Mouse (Mus musculus) right cerebral cortex, postnatal 14 days (tissue): Measurements from ENCODE around the gene Cntfr.
A peak's percentile ranks its signal among the peaks of the same experiment; 100 is the strongest.

Source experiments
- DNase-seq: peaks from one replicate; pipeline ENCODE4 v3.0.0; 2022

The Cntfr gene

DNA sequence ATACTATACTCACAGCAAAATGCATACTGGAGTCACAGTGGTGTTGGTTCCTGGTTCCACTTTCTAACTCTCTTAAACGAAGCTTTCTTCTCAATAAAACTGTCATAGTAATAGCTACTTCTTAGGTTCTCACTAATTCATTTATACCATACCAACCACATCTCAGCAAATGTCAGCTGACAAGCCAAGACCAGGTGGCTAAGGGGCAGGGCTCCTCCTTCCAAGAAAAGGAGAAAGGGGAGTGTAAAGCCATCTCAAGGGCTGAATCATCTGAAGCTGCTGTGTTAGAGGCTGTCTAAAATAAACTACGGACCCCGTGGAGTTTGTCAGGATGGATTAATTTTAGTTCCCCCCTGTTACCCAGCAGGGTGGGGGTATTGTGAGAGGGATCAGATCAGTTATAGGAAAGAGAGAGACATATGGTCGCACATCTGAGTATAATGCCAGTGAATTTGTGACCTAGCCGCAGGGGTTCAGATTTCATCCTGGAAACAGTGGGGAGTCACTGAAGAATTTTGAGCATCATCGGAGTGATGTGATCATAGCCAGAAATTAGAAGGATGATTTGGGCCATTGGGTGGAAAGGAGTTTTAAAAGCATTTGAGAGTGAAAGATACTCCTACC lies 55.6 kb downstream of the Cntfr start:
- DNase-seq: no peak

DNA sequence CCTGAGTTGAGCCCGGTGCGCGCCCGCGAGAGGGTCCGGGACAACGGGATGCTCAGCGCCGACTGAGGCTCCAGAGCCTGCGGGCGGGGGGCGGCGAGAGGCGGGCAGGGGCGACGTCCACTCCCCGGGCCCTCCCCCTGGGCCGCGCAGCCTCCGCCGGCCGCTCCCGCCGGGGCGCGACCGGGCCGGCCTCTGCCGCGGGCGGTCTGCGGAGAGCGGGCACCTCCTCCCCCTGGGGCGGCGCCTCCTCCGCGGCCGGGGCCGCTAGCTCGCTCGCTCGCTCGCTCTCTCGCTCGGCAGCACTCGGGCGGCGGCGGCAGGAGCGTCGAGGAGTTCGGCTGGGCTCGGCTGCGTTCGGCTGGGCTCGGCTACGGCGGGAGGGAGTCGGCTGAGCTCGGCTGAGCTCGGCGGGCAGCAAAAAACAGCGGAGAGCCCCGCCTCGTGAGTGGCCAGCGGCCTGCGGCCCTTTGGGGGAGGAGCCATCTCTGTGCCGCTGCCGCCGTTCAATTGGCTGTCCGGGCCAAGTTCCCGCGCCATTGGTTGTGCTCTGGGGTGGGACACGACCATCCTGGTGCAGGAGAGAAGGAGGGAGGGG lies 56.9 kb downstream of the Cntfr start, which contains the start of gene Enho:
TSS of gene Enho (minus strand) at position 412 of the 595 bp plus-strand sequence.
- DNase-seq: peak; percentile 97

DNA sequence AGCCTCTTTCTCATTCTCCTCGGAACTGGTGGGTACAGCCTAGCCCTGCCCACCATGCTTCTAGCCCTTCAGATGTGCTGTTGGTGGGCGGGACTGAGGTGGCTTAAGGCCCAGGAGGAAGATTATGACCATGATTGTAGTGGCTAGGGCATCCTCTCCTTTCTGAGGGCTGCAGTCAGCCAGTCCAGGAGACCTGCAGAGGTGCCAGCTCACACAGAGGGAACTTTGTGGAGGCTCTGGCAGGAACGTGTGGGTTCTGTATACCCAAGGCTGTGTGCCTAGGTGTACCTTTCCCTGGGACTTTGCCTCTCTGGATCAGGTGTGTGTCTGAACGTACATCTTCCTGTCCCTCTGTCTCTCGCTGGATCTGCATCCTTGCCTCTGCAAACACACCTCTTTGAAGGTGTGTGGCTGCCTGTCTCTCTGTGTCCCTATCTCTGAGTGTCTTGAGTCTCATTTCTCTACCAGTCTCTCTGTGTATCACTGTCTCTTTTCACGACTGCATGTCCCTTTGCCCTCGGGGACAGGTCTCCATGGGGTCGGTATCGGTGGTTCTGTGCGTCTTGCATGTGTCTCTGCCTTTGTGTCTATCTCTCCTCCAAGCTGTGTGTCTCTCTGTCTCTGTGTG lies 57.6 kb downstream of the Cntfr start:
- DNase-seq: no peak

DNA sequence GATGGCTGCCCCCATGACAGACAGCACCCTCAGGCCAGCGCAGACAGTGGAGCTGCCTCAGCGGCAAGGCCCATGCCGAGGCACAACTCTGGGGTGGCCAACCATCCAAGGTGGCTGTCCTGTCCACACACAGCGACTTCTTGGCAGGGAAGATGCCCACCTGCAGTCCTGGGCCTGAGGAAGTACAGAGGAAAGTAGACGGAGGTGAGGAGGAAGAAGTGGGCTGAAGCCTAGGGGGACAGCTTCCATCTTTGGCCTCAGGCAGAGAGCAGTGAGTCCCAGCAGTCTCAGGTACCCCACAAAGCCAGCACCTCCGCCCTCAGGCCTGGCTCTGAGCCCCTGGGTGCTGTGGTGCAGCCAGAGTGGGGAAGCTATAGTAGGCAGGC lies 58.1 kb downstream of the Cntfr start:
- DNase-seq: no peak

- DNase-seq: no peak
Measured at GRCm38 (mm10) chr4:41638186-41638731, 58.6 kb downstream of the Cntfr start.

- no peak for DNase-seq
Measured at GRCm38 (mm10) chr4:41636882-41637635, 59.8 kb downstream of the Cntfr start.

- no peak for DNase-seq
Measured at GRCm38 (mm10) chr4:41636366-41636765, 60.5 kb downstream of the Cntfr start.

GRCm38 (mm10) chr4:41635906-41636305 lies 61.0 kb downstream of the Cntfr start:
- no peak for DNase-seq

DNA sequence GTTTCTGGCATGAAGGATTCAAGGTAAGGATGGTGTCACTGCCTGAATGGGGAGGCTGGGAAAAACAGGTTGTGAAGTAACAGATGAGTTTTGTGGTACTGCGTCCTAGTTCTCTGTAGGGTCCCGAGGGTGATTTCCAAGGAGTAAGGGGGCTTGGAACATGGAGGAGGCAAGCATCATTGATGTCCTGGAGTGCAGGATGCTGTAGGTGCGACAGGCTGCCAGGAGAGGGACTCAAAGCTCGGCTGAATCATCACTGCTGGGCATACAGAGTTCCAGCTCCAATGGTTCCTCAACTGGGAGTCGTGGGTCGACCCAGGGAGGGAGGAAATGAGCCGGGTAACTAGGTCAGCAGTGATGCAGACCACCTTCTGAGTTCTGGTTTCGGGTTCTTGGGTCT lies 61.7 kb downstream of the Cntfr start:
- DNase-seq: no peak

- no peak for DNase-seq
Measured at GRCm38 (mm10) chr4:41634631-41635030, 62.3 kb downstream of the Cntfr start.

DNA sequence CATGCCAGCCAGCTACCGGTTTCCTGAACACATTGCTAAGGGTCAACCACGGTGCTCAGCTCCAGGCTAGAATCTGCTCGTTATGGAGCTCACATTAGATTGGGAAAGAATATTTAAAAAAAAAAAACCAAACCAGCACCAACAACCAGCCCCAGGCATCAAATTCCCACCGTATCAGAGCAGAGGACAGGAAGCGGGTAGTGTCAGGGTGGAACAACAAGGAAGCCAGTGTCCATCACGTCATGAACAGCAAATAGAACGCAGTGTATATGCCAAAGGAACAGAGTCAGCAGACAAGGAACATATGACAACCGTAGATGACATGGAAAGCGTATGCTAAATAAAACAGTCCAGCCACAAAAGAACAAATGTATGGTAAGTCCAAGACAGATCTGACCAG lies 63.9 kb downstream of the Cntfr start:
- no peak for DNase-seq

DNA sequence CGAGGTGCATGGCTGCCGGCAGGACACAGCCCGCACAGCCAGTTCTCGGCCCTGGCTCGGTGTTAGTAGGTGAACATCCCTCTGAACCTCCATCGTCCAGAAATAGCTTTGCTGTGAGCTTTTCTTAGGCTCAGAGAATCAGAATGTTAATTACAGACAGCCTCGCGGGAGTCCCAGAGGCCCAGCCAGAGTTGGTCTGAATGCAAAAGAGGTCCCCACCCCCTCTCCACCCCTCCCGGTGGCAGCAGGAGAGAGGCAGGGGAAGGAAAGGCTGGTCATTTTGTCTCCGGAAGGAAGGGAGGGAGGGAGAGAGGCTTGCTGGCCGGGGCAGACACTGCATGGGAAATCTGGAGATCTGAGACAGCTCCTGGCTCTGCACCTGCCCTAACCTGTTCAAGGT lies 65.5 kb downstream of the Cntfr start:
- no peak for DNase-seq

GRCm38 (mm10) chr4:41630196-41630595 lies 66.7 kb downstream of the Cntfr start:
- DNase-seq: no peak

DNA sequence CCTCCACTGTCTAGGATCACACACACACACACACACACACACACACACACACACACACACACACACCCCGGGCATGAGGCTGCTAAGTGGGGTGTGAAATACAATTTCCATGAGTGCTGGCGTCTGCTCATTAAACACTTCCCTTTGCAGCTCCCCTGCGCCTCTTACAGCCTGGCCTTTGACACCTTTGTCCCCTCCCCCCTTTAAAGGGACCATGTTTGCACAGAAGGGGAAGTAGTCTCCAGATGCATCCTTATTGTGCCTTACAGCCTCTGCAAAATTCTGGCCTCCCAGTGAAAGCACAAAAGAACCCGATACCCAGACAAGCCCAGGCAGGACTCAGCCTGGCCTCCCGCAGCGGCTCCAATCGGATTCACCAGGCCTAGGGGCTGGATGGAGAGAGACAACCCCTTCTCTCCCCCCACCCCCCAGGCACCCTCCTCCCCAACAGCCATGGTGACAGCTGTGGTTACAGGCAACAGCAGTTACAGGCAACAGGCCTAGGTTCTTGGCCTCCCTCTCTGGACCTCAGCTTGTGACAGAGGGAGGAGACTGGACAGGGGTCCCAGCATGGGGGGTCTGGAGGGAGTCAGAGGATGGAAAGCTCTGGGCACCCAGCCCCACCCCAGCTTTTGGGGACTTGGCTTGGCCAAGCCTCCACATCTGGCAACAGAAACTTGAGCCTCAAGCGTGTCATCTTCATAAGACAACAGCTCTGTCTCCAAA lies 68.5 kb downstream of the Cntfr start:
- no peak for DNase-seq

DNA sequence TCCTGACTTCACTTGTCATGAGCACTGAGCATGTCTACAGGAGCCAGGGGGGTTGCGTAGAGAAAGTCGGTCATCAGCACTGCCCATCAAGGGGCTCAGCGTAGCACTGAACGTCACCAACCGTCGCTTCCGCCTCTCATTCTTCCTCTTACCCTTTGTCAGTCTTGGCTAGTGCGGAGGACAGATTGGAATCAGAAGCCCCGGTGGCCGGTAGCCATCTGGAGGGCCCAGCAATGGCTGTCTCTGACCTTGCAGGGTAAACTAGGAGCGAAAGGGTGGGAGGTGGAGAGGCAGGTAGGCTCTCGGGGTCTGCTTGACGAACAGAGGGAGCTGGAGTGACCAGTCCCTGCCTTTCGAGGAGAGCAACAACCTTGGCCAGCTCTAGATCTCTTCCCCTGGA lies 74.8 kb downstream of the Cntfr start:
- DNase-seq: no peak

DNA sequence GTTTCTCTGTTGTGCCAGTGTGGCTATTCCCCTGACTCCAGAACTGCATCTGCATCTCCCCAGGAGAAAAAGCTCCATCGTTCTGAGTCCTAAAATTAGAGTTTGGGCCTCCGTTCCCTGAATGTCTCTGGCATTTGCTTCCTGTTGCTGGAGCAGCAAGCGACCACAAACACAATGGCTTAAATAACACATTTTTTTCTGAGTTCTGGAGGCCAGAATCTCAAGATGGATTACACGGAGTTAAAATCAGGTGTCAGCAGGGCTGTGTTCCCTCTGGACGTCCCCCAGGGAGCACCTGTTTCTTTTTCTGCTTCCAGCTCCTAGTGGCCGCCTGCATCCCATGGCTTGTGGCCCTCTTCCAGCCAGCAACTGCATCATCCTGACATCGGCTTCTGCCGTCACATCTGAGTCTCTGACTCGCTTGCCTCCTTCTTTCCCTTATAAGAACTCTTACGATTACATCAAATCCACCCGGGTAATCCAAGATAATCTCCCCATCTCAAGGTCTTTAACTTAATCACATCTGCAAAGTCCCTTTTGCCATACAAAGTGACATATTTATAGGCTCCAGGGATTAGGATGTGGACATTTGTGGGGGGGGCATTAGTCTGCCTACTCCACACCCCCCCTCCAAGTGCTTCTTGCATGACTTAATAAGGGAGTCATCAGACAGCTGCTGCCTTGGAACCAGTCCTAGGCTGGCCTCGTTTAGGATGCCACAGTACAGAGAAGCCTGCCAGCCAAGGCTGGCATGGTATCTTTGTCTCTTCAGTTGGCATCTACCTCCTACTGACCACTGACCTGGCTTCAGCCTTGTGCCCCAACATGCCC lies 77.8 kb downstream of the Cntfr start:
- DNase-seq: no peak

- peak; percentile 66 for DNase-seq
Measured at GRCm38 (mm10) chr4:41615661-41616599, 81.0 kb downstream of the Cntfr start.

DNA sequence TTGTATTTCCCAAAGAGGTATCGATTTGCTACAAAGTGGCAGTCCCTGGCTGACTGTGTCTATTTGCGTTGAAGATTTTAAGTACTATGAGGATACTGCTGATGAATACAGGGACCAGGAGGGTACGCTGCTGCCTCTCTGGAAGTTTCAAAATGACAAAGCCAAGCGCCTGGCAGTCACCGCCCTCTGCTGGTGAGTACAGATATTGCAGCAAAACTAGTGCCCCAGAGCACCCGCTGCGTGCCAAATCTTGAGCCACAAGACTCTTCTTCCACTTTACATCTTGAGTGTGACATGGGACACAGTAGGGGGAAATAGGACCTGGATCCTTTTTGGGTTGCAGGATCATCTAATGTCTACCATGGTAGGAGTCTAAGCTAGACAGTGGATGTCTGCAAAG lies 82.7 kb downstream of the Cntfr start:
- DNase-seq: peak; percentile 89

GRCm38 (mm10) chr4:41612166-41612565 lies 84.7 kb downstream of the Cntfr start:
- no peak for DNase-seq

DNA sequence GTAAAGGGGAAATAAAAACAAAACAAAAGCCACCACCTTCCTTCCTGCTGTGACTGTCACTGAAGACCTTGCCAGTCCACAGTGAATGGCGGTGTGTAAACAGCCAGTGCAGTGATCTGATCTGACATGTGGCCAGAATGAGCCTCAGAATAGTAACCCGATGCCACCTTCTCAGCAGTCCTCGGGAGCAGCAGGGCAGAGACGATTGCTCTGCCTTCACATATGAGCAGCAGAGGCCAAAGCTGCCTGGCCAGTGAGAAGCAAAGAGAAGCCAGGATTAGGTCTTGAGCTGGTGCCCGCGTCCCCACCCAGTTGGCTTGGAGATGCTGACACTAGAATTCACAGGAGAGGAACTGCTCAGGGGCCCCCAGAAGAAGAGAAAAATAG lies 86.3 kb downstream of the Cntfr start:
- no peak for DNase-seq
